Mouse (Mus musculus): ENCODE measurements at regions not wholly inside any gene's neighbourhood (a gene's known extent, or its start where the extent isn't known, plus 50 kb on each side); places are given as distances from the start of the nearest gene placed in this dataset.

GRCm38 (mm10) chr7:89042977-89043376, 361.0 kb downstream of the Tmem135 start:
- H3K9me3 ChIP-seq (ENCODE audit: control insufficient read depth, low read length), result no peaks in the 10 kb centered on the region
- H3K4me1 ChIP-seq (ENCODE audit: control insufficient read depth, insufficient read depth, low read length), result no peaks in the 10 kb centered on the region
- H3K36me3 ChIP-seq (ENCODE audit: control insufficient read depth, insufficient read depth, low read length), result no peaks in the 10 kb centered on the region
- H3K27me3 ChIP-seq (ENCODE audit: control insufficient read depth, insufficient read depth, low read length), result no peaks in the 10 kb centered on the region
- H3K27ac ChIP-seq (ENCODE audit: low read depth, low read length), result no peak overlapping the region
- no peak overlapping the region for H3K4me3 ChIP-seq (ENCODE audit: low read length)
- no peak overlapping the region for H3K9ac ChIP-seq (ENCODE audit: low read depth, low read length)
- no peak for ATAC-seq (ENCODE audit: low FRiP score, low TSS enrichment)
- WGBS, result 67% methylated on average over 1 of the region's 1 CpGs
- no peak overlapping the region for H3K4me2 ChIP-seq (replicated peaks; ENCODE audit: low read depth, low read length)

- Histone ChIP-seq H3K4me2 (replicated peaks; ENCODE audit: low read depth, low read length) (no peak overlapping the region), H3K4me3 (ENCODE audit: low read length) (no peak overlapping the region), H3K36me3 (ENCODE audit: control insufficient read depth, insufficient read depth, low read length) (no peaks in the 10 kb centered on the region), H3K27me3 (ENCODE audit: control insufficient read depth, insufficient read depth, low read length) (no peaks in the 10 kb centered on the region), H3K9ac (ENCODE audit: low read depth, low read length) (no peak overlapping the region), H3K27ac (ENCODE audit: low read depth, low read length) (no peak overlapping the region), H3K4me1 (ENCODE audit: control insufficient read depth, insufficient read depth, low read length) (no peaks in the 10 kb centered on the region), H3K9me3 (ENCODE audit: control insufficient read depth, low read length) (no peaks in the 10 kb centered on the region)
- ATAC-seq (ENCODE audit: low FRiP score, low TSS enrichment), result peak; percentile 52; the same call in 1 of the 2 replicates
- WGBS, result 45% methylated on average over 5 of the region's 5 CpGs
These were observed 362.7 kb downstream of the Tmem135 start for GRCm38 (mm10) chr7:89041287-89041686.

DNA sequence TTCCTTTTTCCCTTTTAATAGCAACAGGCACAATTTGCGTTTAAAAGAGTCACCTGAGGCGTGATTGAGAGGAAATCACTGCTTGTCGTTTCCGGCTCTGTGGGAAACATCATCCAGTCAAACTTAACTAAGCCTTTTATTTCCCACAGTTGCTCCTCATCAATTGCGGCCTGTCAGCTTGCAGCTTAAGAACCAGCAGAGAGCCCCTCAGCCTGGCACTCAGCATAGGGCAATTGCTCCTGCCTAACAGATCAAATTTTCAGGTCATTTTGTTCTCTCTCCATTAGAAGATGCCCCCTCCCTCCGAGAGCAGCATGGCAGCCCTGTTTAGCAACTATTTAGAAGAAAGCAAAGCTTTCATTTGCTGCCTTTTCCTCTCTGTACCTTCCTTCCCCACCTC, 363.9 kb downstream of the Tmem135 start:
- ATAC-seq (ENCODE audit: low FRiP score, low TSS enrichment), result no peak
- no peaks in the 10 kb centered on the region for H3K9me3 ChIP-seq (ENCODE audit: control insufficient read depth, low read length)
- H3K36me3 ChIP-seq (ENCODE audit: control insufficient read depth, insufficient read depth, low read length), result no peaks in the 10 kb centered on the region
- H3K27me3 ChIP-seq (ENCODE audit: control insufficient read depth, insufficient read depth, low read length), result no peaks in the 10 kb centered on the region
- H3K27ac ChIP-seq (ENCODE audit: low read depth, low read length), result no peak overlapping the region
- no peak overlapping the region for H3K4me3 ChIP-seq (ENCODE audit: low read length)
- whole genome bisulfite sequencing, result 23% methylated on average over 6 of the region's 6 CpGs
- H3K4me2 ChIP-seq (replicated peaks; ENCODE audit: low read depth, low read length), result no peak overlapping the region
- no peaks in the 10 kb centered on the region for H3K4me1 ChIP-seq (ENCODE audit: control insufficient read depth, insufficient read depth, low read length)
- no peak overlapping the region for H3K9ac ChIP-seq (ENCODE audit: low read depth, low read length)

DNA sequence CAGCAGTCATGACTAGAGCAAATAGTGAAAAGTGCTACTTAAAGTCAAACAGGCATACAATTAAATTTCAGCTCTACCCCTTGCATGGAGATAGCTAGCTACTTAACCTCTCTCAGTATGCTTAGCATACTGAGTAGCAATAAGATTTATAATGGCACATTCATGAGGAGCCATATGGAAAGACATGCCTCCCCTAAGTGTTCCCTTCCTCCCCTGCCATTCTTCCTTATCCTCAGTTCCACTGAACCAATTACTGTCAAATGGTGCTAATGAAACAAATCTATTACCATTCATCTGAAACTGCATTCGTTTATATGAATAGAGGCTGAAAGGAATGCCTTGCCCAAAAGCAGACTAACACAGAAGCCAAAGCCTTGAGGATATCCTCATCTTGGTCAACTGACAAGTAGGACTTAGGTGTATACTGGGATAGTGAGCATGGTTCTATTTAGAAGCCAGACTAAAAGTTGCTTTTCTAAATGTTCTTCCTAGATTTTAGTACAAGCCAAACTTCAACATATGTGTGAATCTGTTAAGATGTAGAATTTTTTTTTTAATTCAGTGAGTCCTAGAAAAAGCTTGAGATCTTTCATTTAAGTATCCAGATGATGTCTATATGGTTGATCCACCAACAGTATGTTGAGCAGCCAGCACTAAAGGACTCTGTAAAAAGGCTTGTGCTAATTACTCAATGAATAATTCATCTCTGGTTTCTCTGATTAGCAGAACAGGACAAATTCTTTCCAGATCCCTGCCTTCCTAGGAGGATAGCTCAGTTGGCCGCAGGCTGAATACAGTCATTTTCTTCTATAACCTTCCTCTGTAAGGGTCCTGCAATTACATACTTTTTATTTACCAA, 368.7 kb downstream of the Tmem135 start:
- no peaks in the 10 kb centered on the region for H3K27me3 ChIP-seq (ENCODE audit: control insufficient read depth, insufficient read depth, low read length)
- H3K9me3 ChIP-seq (ENCODE audit: control insufficient read depth, low read length), result no peaks in the 10 kb centered on the region
- no peak overlapping the region for H3K9ac ChIP-seq (ENCODE audit: low read depth, low read length)
- H3K4me2 ChIP-seq (replicated peaks; ENCODE audit: low read depth, low read length), result no peak overlapping the region
- ATAC-seq (ENCODE audit: low FRiP score, low TSS enrichment), result no peak
- no peaks in the 10 kb centered on the region for H3K36me3 ChIP-seq (ENCODE audit: control insufficient read depth, insufficient read depth, low read length)
- no peak overlapping the region for H3K4me3 ChIP-seq (ENCODE audit: low read length)
- WGBS, result 78% methylated on average over 2 of the region's 2 CpGs
- H3K27ac ChIP-seq (ENCODE audit: low read depth, low read length), result no peak overlapping the region
- no peaks in the 10 kb centered on the region for H3K4me1 ChIP-seq (ENCODE audit: control insufficient read depth, insufficient read depth, low read length)

- Histone ChIP-seq H3K27me3 (ENCODE audit: control insufficient read depth, insufficient read depth, low read length) (no peaks in the 10 kb centered on the region), H3K36me3 (ENCODE audit: control insufficient read depth, insufficient read depth, low read length) (no peaks in the 10 kb centered on the region), H3K9ac (ENCODE audit: low read depth, low read length) (no peak overlapping the region), H3K4me3 (ENCODE audit: low read length) (no peak overlapping the region), H3K4me2 (replicated peaks; ENCODE audit: low read depth, low read length) (no peak overlapping the region), H3K9me3 (ENCODE audit: control insufficient read depth, low read length) (no peaks in the 10 kb centered on the region), H3K4me1 (ENCODE audit: control insufficient read depth, insufficient read depth, low read length) (no peaks in the 10 kb centered on the region), H3K27ac (ENCODE audit: low read depth, low read length) (no peak overlapping the region)
- 87% methylated on average over 3 of the region's 3 CpGs for whole genome bisulfite sequencing
- ATAC-seq (ENCODE audit: low FRiP score, low TSS enrichment), result no peak
These were observed 380.6 kb downstream of the Tmem135 start for GRCm38 (mm10) chr7:89023230-89024030.

DNA sequence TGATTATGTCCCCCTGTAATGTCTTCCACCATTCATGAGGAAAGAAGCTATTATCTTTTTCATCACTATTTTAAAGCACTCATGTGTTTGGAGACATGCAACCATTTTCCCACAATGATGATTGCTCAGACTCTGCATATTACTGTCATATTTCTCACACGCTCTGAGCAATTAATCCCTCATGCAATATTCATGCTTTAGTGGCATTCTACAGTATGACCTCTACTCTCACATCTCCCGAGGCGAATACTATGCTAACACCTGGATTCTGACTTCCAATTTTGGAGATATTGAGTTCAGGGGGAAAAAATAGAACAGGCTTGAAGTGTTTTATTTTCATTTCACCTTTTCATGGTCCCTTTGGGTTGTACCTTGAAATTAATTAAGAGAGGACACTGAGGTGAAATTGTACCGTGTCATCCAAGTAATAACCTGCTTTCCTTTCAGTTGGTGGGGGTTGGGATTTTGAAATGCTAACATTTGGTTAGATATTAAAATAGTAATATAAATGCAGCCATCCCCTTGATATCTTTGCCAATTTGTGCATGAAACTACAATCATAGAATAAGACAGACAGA, 405.1 kb downstream of the Tmem135 start:
- Histone ChIP-seq H3K27me3 (ENCODE audit: control insufficient read depth, insufficient read depth, low read length) (no peaks in the 10 kb centered on the region), H3K9me3 (ENCODE audit: control insufficient read depth, low read length) (no peaks in the 10 kb centered on the region), H3K36me3 (ENCODE audit: control insufficient read depth, insufficient read depth, low read length) (no peaks in the 10 kb centered on the region), H3K9ac (ENCODE audit: low read depth, low read length) (no peak overlapping the region), H3K4me2 (replicated peaks; ENCODE audit: low read depth, low read length) (no peak overlapping the region), H3K4me1 (ENCODE audit: control insufficient read depth, insufficient read depth, low read length) (no peaks in the 10 kb centered on the region), H3K4me3 (ENCODE audit: low read length) (no peak overlapping the region), H3K27ac (ENCODE audit: low read depth, low read length) (no peak overlapping the region)
- ATAC-seq (ENCODE audit: low FRiP score, low TSS enrichment), result no peak
- 93% methylated on average over 4 of the region's 4 CpGs for WGBS

GRCm38 (mm10) chr7:88997815-88998477, 406.1 kb downstream of the Tmem135 start:
- H3K9me3 ChIP-seq (ENCODE audit: control insufficient read depth, low read length), result no peaks in the 10 kb centered on the region
- no peaks in the 10 kb centered on the region for H3K27me3 ChIP-seq (ENCODE audit: control insufficient read depth, insufficient read depth, low read length)
- no peaks in the 10 kb centered on the region for H3K36me3 ChIP-seq (ENCODE audit: control insufficient read depth, insufficient read depth, low read length)
- H3K4me2 ChIP-seq (replicated peaks; ENCODE audit: low read depth, low read length), result no peak overlapping the region
- no peaks in the 10 kb centered on the region for H3K4me1 ChIP-seq (ENCODE audit: control insufficient read depth, insufficient read depth, low read length)
- 88% methylated on average over 3 of the region's 3 CpGs for WGBS
- H3K4me3 ChIP-seq (ENCODE audit: low read length), result no peak overlapping the region
- ATAC-seq (ENCODE audit: low FRiP score, low TSS enrichment), result no peak
- H3K9ac ChIP-seq (ENCODE audit: low read depth, low read length), result no peak overlapping the region
- H3K27ac ChIP-seq (ENCODE audit: low read depth, low read length), result no peak overlapping the region

DNA sequence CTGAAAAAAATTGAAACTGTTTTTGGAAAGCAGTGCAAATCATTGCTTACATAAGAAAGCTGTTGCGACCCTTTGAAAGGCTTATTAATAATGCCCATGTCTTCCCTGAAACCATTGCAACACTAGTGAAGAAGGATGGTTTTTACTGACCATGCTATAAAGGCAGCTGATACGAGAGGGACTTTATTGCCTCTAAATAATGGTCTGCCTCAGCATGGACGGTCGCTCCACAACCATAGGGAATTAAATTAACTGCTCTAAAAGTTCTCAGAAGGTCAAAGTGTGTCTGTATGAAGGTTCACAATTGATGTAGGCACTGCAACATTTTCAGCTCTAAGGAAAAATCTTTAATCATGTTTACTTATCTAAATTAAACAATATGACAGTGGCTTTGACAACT, 429.6 kb downstream of the Tmem135 start:
- no peak for ATAC-seq (ENCODE audit: low FRiP score, low TSS enrichment)
- H3K9ac ChIP-seq (ENCODE audit: low read depth, low read length), result no peak overlapping the region
- H3K4me3 ChIP-seq (ENCODE audit: low read length), result no peak overlapping the region
- WGBS, result 28% methylated on average over 4 of the region's 4 CpGs
- no peaks in the 10 kb centered on the region for H3K27me3 ChIP-seq (ENCODE audit: control insufficient read depth, insufficient read depth, low read length)
- H3K9me3 ChIP-seq (ENCODE audit: control insufficient read depth, low read length), result no peaks in the 10 kb centered on the region
- H3K27ac ChIP-seq (ENCODE audit: low read depth, low read length), result no peak overlapping the region
- no peaks in the 10 kb centered on the region for H3K36me3 ChIP-seq (ENCODE audit: control insufficient read depth, insufficient read depth, low read length)
- no peak overlapping the region for H3K4me2 ChIP-seq (replicated peaks; ENCODE audit: low read depth, low read length)
- H3K4me1 ChIP-seq (ENCODE audit: control insufficient read depth, insufficient read depth, low read length), result no peaks in the 10 kb centered on the region

Data from kidney, embryonic 14.5 days (tissue).